8 mouse cellular contexts compared by ENCODE assay signal in genomic region chr11:102581281-102582015, GRCm38 (mm10). TPM values are rescaled to one million over a fixed set of nuclear protein-coding genes. Genes with fewer than 3 reads are reported as not detected.
A peak's percentile ranks its signal among the peaks of the same experiment; 100 is the strongest.
DNase-seq lines count a peak whose midpoint lies in the region; ATAC-seq and TF ChIP-seq lines count a peak whose summit lies in the region.

No protein-coding gene starts in this region.

- intact Hi-C loops in heart, postnatal 25 days (cut with DNase I): no loop called here

- H3K4me1 ChIP-seq in heart, embryonic 13.5 days: peaks cover 59% of the 10 kb centered on the region
- H3K4me1 ChIP-seq in midbrain, embryonic 10.5 days: peaks cover 66% of the 10 kb centered on the region

- no peak overlapping the region for H3K4me3 ChIP-seq in heart, embryonic 13.5 days
- peak overlapping the region; percentile 16; the same call in 1 of the 2 replicates for H3K4me3 ChIP-seq in midbrain, embryonic 10.5 days

- H3K36me3 ChIP-seq in heart, embryonic 13.5 days: no peaks in the 10 kb centered on the region
- H3K36me3 ChIP-seq in midbrain, embryonic 10.5 days: no peaks in the 10 kb centered on the region

- H3K27ac ChIP-seq in heart, embryonic 13.5 days (replicated peaks): peak overlapping the region; percentile 89
- peak overlapping the region; percentile 94 for H3K27ac ChIP-seq in midbrain, embryonic 10.5 days (replicated peaks)

- peak; percentile 91 for DNase-seq in heart, adult 11 months
- no peak for DNase-seq in heart, postnatal 25 days (ENCODE audit: low spot score)
- DNase-seq in brain, embryonic 14.5 days (ENCODE audit: low read depth): peak; percentile 82
- peak; percentile 48 for DNase-seq in midbrain, embryonic 10.5 days (ENCODE audit: low spot score)
- no peak for DNase-seq in adrenal gland, postnatal 4 days (ENCODE audit: low spot score in 2 of 2)
- DNase-seq in MN1 (ENCODE audit: low spot score): no peak

- 0 out of 2 replicates have a peak, but pooled peaks cover under 1% of the 10 kb centered on the region for H3K9me3 ChIP-seq in heart, embryonic 13.5 days
- peaks cover 9% of the 10 kb centered on the region; the same call in 1 of the 2 replicates for H3K9me3 ChIP-seq in midbrain, embryonic 10.5 days (replicated peaks)

- peak overlapping the region; percentile 33; the same call in 1 of the 2 replicates for H3K4me2 ChIP-seq in heart, embryonic 13.5 days

- no peak for ATAC-seq in heart, embryonic 13.5 days (ENCODE audit: extremely low read depth, insufficient number of reproducible peaks, low FRiP score, low TSS enrichment)
- no peak for ATAC-seq in megakaryocyte, adult 5-6 weeks (ENCODE audit: poor library complexity, severe bottlenecking)

- no peak for TF ChIP-seq POLR2A in brain, embryonic 14.5 days (IDR thresholded peaks at IDR 0.05; ENCODE audit: borderline replicate concordance, extremely low read depth, insufficient read depth, insufficient read length, poor library complexity, severe bottlenecking)

- no peaks in the 10 kb centered on the region for H3K27me3 ChIP-seq in heart, embryonic 13.5 days (replicated peaks)
- peaks cover 64% of the 10 kb centered on the region for H3K27me3 ChIP-seq in midbrain, embryonic 10.5 days (ENCODE audit: low read depth, poor library complexity, severe bottlenecking)

- 17% methylated on average over 11 of the region's 11 CpGs for WGBS in heart, embryonic 13.5 days
- 8% methylated on average over 11 of the region's 11 CpGs for WGBS in midbrain, embryonic 10.5 days

- H3K9ac ChIP-seq in heart, embryonic 13.5 days: peak overlapping the region; percentile 71

- no peak for TF ChIP-seq CTCF in brain, embryonic 14.5 days (IDR thresholded peaks at IDR 0.05; ENCODE audit: borderline replicate concordance, extremely low read depth, insufficient read depth, insufficient read length)

RNA-seq across cellular contexts. Expression of gene Gm11627, which starts 2.2 kb away (rescaled TPM):
- 1 to 10 TPM; 2.2 TPM for total RNA-seq in heart, postnatal 25 days (2021)
- 3.6 and 4.6 TPM in 2 replicates for polyA plus RNA-seq in brain, embryonic 14.5 days (2012; rRNA removed)
- 10.5 and 13.8 TPM in 2 replicates for polyA plus RNA-seq in heart, embryonic 13.5 days (2015; fragmentation: Nextera tagmentation; extraction: Ambion mirVana)
- polyA plus RNA-seq in midbrain, embryonic 10.5 days (2016; fragmentation: Nextera tagmentation; extraction: Ambion mirVana): 11.1 and 12.6 TPM in 2 replicates
- not detected in 2 replicates for total RNA-seq in megakaryocyte, adult 5-6 weeks (2015)
- total RNA-seq in megakaryocyte, adult 5-6 weeks (2017): not detected in 2 replicates
- 1 to 10 TPM; 1.4 to 1.9 TPM for total RNA-seq in adrenal gland, postnatal 4 days (2021)

RNA-seq across cellular contexts. Expression of gene Fzd2, which starts 22.7 kb away (rescaled TPM):
- total RNA-seq in heart, postnatal 25 days (2021): 1 to 10 TPM; 4.7 to 5.0 TPM
- 35.6 and 59.4 TPM in 2 replicates for polyA plus RNA-seq in brain, embryonic 14.5 days (2012; rRNA removed)
- polyA plus RNA-seq in heart, embryonic 13.5 days (2015; fragmentation: Nextera tagmentation; extraction: Ambion mirVana): 19.1 and 22.0 TPM in 2 replicates
- 26.5 and 27.9 TPM in 2 replicates for polyA plus RNA-seq in midbrain, embryonic 10.5 days (2016; fragmentation: Nextera tagmentation; extraction: Ambion mirVana)
- total RNA-seq in megakaryocyte, adult 5-6 weeks (2015): not detected in 2 replicates
- total RNA-seq in megakaryocyte, adult 5-6 weeks (2017): not detected in 2 replicates
- total RNA-seq in adrenal gland, postnatal 4 days (2021): 10 to 100 TPM; 11.9 to 16.3 TPM

RNA-seq across cellular contexts. Expression of gene Gpatch8, which starts 25.3 kb away (rescaled TPM):
- total RNA-seq in heart, postnatal 25 days (2021): 10 to 100 TPM; 19.3 to 23.2 TPM
- polyA plus RNA-seq in brain, embryonic 14.5 days (2012; rRNA removed): 46.1 and 58.4 TPM in 2 replicates
- polyA plus RNA-seq in heart, embryonic 13.5 days (2015; fragmentation: Nextera tagmentation; extraction: Ambion mirVana): 36.1 and 39.0 TPM in 2 replicates
- polyA plus RNA-seq in midbrain, embryonic 10.5 days (2016; fragmentation: Nextera tagmentation; extraction: Ambion mirVana): 65.5 and 73.8 TPM in 2 replicates
- total RNA-seq in megakaryocyte, adult 5-6 weeks (2015): 18.9 and 19.8 TPM in 2 replicates
- total RNA-seq in megakaryocyte, adult 5-6 weeks (2017): 21.3 and 31.3 TPM in 2 replicates
- total RNA-seq in adrenal gland, postnatal 4 days (2021): 10 to 100 TPM; 41.5 to 45.8 TPM

Comparison
In these comparisons a context has a peak if more than half of its experiments do, and no peak if none do; other contexts are left out.
1. DNase-seq: peak in heart, adult 11 months (single experiment), brain, embryonic 14.5 days (single experiment) and midbrain, embryonic 10.5 days (single experiment); none in heart, postnatal 25 days (single experiment), adrenal gland, postnatal 4 days (0 of 2) and MN1 (single experiment).
2. RNA of gene Fzd2, which starts 22.7 kb away (total RNA-seq): 11.9 to 16.3 TPM in adrenal gland, postnatal 4 days and 4.7 to 5.0 TPM in heart, postnatal 25 days; not detected in megakaryocyte, adult 5-6 weeks; every median in the first group is over 4 times any median in the second.